Mouse (Mus musculus): ENCODE results near the gene Htatip2.

DNA sequence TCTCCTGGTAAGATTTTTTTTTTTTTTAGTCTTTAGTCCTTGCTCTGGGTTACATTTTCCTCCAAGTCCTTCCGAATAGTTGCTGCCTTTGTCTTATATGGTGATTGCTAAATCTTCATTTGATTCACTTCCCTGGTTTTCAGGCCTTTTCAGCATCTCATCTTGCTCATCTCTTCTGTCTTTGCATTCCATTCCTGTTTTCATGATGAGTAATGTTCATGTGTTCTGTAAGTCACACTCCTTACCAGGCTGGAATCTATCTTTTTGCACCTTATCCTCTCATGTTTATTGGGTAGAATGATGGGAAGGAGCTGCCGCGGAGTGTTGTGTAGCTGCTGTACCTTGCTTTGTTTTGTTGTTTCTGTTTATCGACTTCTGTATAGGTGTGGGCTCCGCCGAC, 50.2 kb downstream of the Htatip2 start:
- TF ChIP-seq CTCF (IDR thresholded peaks at IDR 0.05; ENCODE audit: control insufficient read depth, insufficient read depth, low read length) (no peak), POLR2A (IDR thresholded peaks at IDR 0.05; ENCODE audit: borderline replicate concordance, control insufficient read depth, low read depth, low read length) (no peak)

Data from bone marrow, adult 2 months (tissue).